Mouse (Mus musculus): ENCODE measurements around the gene Psmf1.

DNA sequence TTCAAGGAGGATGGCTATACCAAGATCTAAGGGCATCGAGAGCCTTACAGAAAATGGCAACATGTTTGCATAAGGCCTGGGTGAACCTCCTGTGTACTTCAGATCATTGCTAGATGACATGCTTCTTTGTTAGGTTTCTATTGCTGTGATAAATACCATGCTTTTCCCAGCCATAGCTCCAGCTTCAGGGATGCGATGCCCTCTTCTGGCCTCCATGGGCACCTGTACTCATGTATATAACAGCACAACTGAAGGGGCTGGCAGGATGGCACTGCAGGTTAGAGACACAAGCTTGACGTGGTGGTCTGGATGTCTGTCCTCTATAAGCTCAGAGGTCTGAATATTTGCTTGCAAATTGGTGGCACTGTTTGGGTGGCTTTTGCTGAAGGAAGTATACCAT lies 61.6 kb downstream of the Psmf1 start:
- TF ChIP-seq POLR2A (IDR thresholded peaks at IDR 0.05; ENCODE audit: insufficient read depth, low read depth, low read length) (no peak), CTCF (IDR thresholded peaks at IDR 0.05) (peak; percentile 61), EP300 (IDR thresholded peaks at IDR 0.05; ENCODE audit: insufficient read depth, low read depth, low read length) (no peak)
